Mouse (Mus musculus) urinary bladder, adult 18-20 months (tissue): ENCODE data around the gene Obp1b.
"Not testable (repeated sequence)": the region's sequence is repeated elsewhere in the genome, so short reads cannot be mapped to it uniquely, and the experiment has no call there.

Experiments
- DNase-seq, 2 experiments: peaks; one replicate each; pipeline ENCODE4 v3.0.0; 2022; ENCODE audit warnings: low spot score in 2 of 2, mixed read lengths in 2 of 2

The Obp1b gene

GRCm38 (mm10) chrX:78186477-78186876 is at the start of gene Obp1b:
Obp1b (plus strand) TSS chrX:78186777.
- not testable (repeated sequence) for DNase-seq

DNA sequence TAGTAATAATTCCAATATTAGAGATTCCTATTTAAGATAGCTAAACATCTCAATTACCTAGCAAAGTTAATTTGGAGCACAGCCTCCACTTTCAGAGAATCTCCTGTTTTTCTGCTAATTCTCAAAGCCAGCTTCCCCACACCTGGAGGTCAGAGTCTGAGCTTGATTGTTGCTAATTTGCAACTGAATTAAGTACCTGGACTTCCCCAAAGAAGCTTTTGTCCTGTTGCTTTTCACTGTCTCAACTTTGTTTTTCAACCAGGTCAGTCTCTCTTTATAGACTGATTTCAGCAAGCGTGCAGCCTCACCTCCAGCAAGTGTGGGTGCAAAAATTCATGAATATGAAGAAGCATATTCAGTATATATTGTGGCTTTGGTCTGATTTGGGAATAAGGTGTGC is 15.6 kb downstream of the Obp1b start:
- not testable (repeated sequence) for DNase-seq

DNA sequence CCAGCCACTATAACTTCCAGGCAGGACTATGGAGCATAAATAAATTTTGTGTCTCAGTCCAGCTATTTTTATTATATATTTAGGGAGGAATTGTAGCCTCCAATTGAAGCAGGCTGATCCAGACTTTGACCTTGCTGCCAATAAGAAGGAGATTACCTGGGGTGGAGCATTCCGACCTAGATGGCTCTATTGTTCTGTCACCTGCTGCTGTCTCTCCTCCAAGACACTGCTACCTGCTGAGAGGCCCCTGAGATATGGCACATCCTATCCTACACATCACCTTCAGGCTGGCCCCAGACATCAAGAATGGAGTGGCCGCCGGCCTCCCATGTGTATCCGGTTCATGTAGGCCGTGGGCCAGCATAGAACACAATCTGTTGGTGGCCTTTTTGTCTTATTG is 16.3 kb downstream of the Obp1b start:
- no peak for DNase-seq
